Mouse (Mus musculus) MEL (cell line): ENCODE results near the gene Plekhm3. TPM values are rescaled to one million over a fixed set of nuclear protein-coding genes. Genes with fewer than 3 reads are reported as not detected.

Experiments used
- DNase-seq: peaks from one replicate; pipeline ENCODE4 v3.0.0; 2011; ENCODE audit warnings: low read depth, low spot score
- H3K27ac ChIP-seq: 2 replicates; pipeline ENCODE4 v1.5.1; 2012; ENCODE audit warnings: low read depth, mild to moderate bottlenecking, control low read depth, low read length, moderate library complexity; ENCODE audit not compliant: control insufficient read depth
- H3K27me3 ChIP-seq, 2 experiments: fragments of 150-350 bp in 1 of 2; sonication (generic) in 1 of 2; 2 replicates each; pipeline ENCODE4 v1.6.1; 2012; ENCODE audit warnings: low read length in 2 of 2, mild to moderate bottlenecking in 2 of 2, improper control_type of control experiment in 1 of 2, moderate library complexity in 1 of 2; ENCODE audit not compliant: insufficient read depth in 2 of 2, control insufficient read depth in 1 of 2
- H3K36me3 ChIP-seq, 2 experiments: 2 replicates each; pipeline ENCODE4 v1.6.1; 2012 to 2014; ENCODE audit warnings: low read length in 2 of 2, improper control_type of control experiment in 1 of 2, inconsistent platforms in 1 of 2, mild to moderate bottlenecking in 1 of 2; ENCODE audit not compliant: insufficient read depth in 2 of 2, control insufficient read depth in 1 of 2
- H3K4me1 ChIP-seq, 2 experiments: fragments of 150-350 bp in 1 of 2; sonication (generic) in 1 of 2; 2 replicates each; pipeline ENCODE4 v1.6.1; 2012; ENCODE audit warnings: low read length in 2 of 2, improper control_type of control experiment in 1 of 2, mild to moderate bottlenecking in 1 of 2; ENCODE audit not compliant: insufficient read depth in 2 of 2, control insufficient read depth in 1 of 2
- H3K4me3 ChIP-seq, 2 experiments: fragments of 150-350 bp in 1 of 2; sonication (generic) in 1 of 2; 2 replicates each; pipeline ENCODE4 v1.5.1; 2012; ENCODE audit warnings: low read depth in 2 of 2, low read length in 2 of 2, mild to moderate bottlenecking in 2 of 2, moderate library complexity in 2 of 2, control low read depth in 1 of 2, improper control_type of control experiment in 1 of 2; ENCODE audit not compliant: control insufficient read depth in 1 of 2, insufficient read depth in 1 of 2
- H3K79me2 ChIP-seq: 2 replicates; pipeline ENCODE4 v1.6.1; 2012; ENCODE audit warnings: mild to moderate bottlenecking, low read length, moderate library complexity; ENCODE audit not compliant: control insufficient read depth, poor library complexity, insufficient read depth
- H3K9ac ChIP-seq: 2 replicates; pipeline ENCODE4 v1.6.1; 2012; ENCODE audit warnings: low read depth, mild to moderate bottlenecking, control low read depth, low read length, moderate library complexity; ENCODE audit not compliant: control insufficient read depth, poor library complexity, severe bottlenecking
- H3K9me3 ChIP-seq: fragments of 150-350 bp; sonication (generic); replicated peaks from 2 replicates; pipeline ENCODE4 v1.6.1; 2012; ENCODE audit warnings: mild to moderate bottlenecking, low read length, improper control_type of control experiment, moderate library complexity; ENCODE audit not compliant: insufficient read depth
- BHLHE40 ChIP-seq: IDR thresholded peaks from 2 replicates; pipeline ENCODE4 v1.6.1; 2012; ENCODE audit warnings: low read depth, mild to moderate bottlenecking, inconsistent platforms, low read length, improper control_type of control experiment, borderline replicate concordance
- CHD1 ChIP-seq: IDR thresholded peaks from 2 replicates; pipeline ENCODE4 v1.6.1; 2012; ENCODE audit warnings: low read depth, mild to moderate bottlenecking, inconsistent platforms, low read length, improper control_type of control experiment
- CHD2 ChIP-seq: IDR thresholded peaks from 2 replicates; pipeline ENCODE4 v1.6.1; 2011; ENCODE audit warnings: low read length, improper control_type of control experiment
- CTCF ChIP-seq, 3 experiments: IDR thresholded peaks in 2 of 3; conservative IDR thresholded peaks in 1 of 3; 2 replicates each; pipeline ENCODE4 v1.5.1; 2011 to 2012; ENCODE audit warnings: low read length in 3 of 3, low read depth in 2 of 3, mild to moderate bottlenecking in 2 of 3, improper control_type of control experiment in 1 of 3, inconsistent platforms in 1 of 3, mixed read lengths in 1 of 3, moderate library complexity in 1 of 3; ENCODE audit not compliant: control insufficient read depth in 1 of 3, insufficient read depth in 1 of 3, poor library complexity in 1 of 3, severe bottlenecking in 1 of 3
- ELF1 ChIP-seq: IDR thresholded peaks from 2 replicates; pipeline ENCODE4 v1.6.1; 2014; ENCODE audit warnings: low read depth, mild to moderate bottlenecking, inconsistent platforms, low read length, improper control_type of control experiment, moderate library complexity
- EP300 ChIP-seq, 2 experiments: IDR thresholded peaks; 2 replicates each; pipeline ENCODE4 v1.6.1; 2011; ENCODE audit warnings: improper control_type of control experiment in 2 of 2, low read length in 2 of 2, low read depth in 1 of 2, mild to moderate bottlenecking in 1 of 2
- HCFC1 ChIP-seq: IDR thresholded peaks from 2 replicates; pipeline ENCODE4 v1.6.1; 2012; ENCODE audit warnings: low read depth, mild to moderate bottlenecking, inconsistent platforms, low read length, improper control_type of control experiment, moderate library complexity
- JUND ChIP-seq: IDR thresholded peaks from 2 replicates; pipeline ENCODE4 v1.6.1; 2011; ENCODE audit warnings: low read depth, mild to moderate bottlenecking, improper control_type of control experiment, low read length
- KAT2A ChIP-seq: conservative IDR thresholded peaks from 2 replicates; pipeline ENCODE4 v1.6.1; 2012; ENCODE audit warnings: low read depth, low read length, improper control_type of control experiment, inconsistent platforms
- MAFK ChIP-seq: IDR thresholded peaks from 2 replicates; pipeline ENCODE4 v1.6.1; 2011; ENCODE audit warnings: low read depth, mild to moderate bottlenecking, low read length, improper control_type of control experiment, borderline replicate concordance
- MAX ChIP-seq: IDR thresholded peaks from 2 replicates; pipeline ENCODE4 v1.6.1; 2011; ENCODE audit warnings: low read length, improper control_type of control experiment
- MYB ChIP-seq: IDR thresholded peaks from 2 replicates; pipeline ENCODE4 v1.6.1; 2011; ENCODE audit warnings: mild to moderate bottlenecking, low read depth, low read length, improper control_type of control experiment
- MYC ChIP-seq: IDR thresholded peaks from 2 replicates; pipeline ENCODE4 v1.6.1; 2011; ENCODE audit warnings: low read depth, mild to moderate bottlenecking, low read length, improper control_type of control experiment, moderate library complexity
- NELFE ChIP-seq: IDR thresholded peaks from 2 replicates; pipeline ENCODE4 v1.6.1; 2011; ENCODE audit warnings: low read depth, low read length, improper control_type of control experiment
- POLR2A ChIP-seq, 2 experiments: IDR thresholded peaks; 2 replicates each; pipeline ENCODE4 v1.6.1; 2011 to 2012; ENCODE audit warnings: low read length in 2 of 2, mild to moderate bottlenecking in 2 of 2, control low read depth in 1 of 2, improper control_type of control experiment in 1 of 2, low read depth in 1 of 2, moderate library complexity in 1 of 2; ENCODE audit not compliant: control insufficient read depth in 1 of 2, insufficient read depth in 1 of 2, poor library complexity in 1 of 2
- POLR2AphosphoS2 ChIP-seq: IDR thresholded peaks from 2 replicates; pipeline ENCODE4 v1.6.1; 2011; ENCODE audit warnings: low read length, improper control_type of control experiment
- RAD21 ChIP-seq: IDR thresholded peaks from 2 replicates; pipeline ENCODE4 v1.6.1; 2011; ENCODE audit warnings: mild to moderate bottlenecking, low read depth, low read length, improper control_type of control experiment
- RCOR1 ChIP-seq: IDR thresholded peaks from 2 replicates; pipeline ENCODE4 v1.6.1; 2012; ENCODE audit warnings: low read depth, mild to moderate bottlenecking, inconsistent platforms, low read length, improper control_type of control experiment
- SIN3A ChIP-seq: IDR thresholded peaks from 2 replicates; pipeline ENCODE4 v1.6.1; 2012; ENCODE audit warnings: low read length, improper control_type of control experiment, inconsistent platforms
- SMC3 ChIP-seq: IDR thresholded peaks from 2 replicates; pipeline ENCODE4 v1.6.1; 2011; ENCODE audit warnings: low read depth, low read length, improper control_type of control experiment
- TCF12 ChIP-seq: IDR thresholded peaks from 2 replicates; pipeline ENCODE4 v1.6.1; 2014; ENCODE audit warnings: low read depth, mild to moderate bottlenecking, inconsistent platforms, low read length, improper control_type of control experiment, moderate library complexity
- UBTF ChIP-seq: IDR thresholded peaks from 2 replicates; pipeline ENCODE4 v1.6.1; 2012; ENCODE audit warnings: low read depth, mild to moderate bottlenecking, inconsistent platforms, low read length, improper control_type of control experiment, moderate library complexity, borderline replicate concordance; ENCODE audit not compliant: insufficient read depth
- USF1 ChIP-seq: IDR thresholded peaks from 2 replicates; pipeline ENCODE4 v1.6.1; 2014; ENCODE audit warnings: low read depth, mild to moderate bottlenecking, inconsistent platforms, low read length, improper control_type of control experiment, moderate library complexity
- USF2 ChIP-seq, 2 experiments: IDR thresholded peaks; 2 replicates each; pipeline ENCODE4 v1.6.1; 2011 to 2012; ENCODE audit warnings: improper control_type of control experiment in 2 of 2, low read length in 2 of 2, borderline replicate concordance in 1 of 2, inconsistent platforms in 1 of 2, low read depth in 1 of 2, mild to moderate bottlenecking in 1 of 2; ENCODE audit not compliant: insufficient read depth in 1 of 2
- ZC3H11A ChIP-seq: IDR thresholded peaks from 2 replicates; pipeline ENCODE4 v1.6.1; 2012; ENCODE audit warnings: low read depth, mild to moderate bottlenecking, inconsistent platforms, low read length, improper control_type of control experiment
- ZKSCAN1 ChIP-seq: IDR thresholded peaks from 2 replicates; pipeline ENCODE4 v1.6.1; 2012; ENCODE audit warnings: low read depth, mild to moderate bottlenecking, inconsistent platforms, low read length, improper control_type of control experiment, moderate library complexity
- ZMIZ1 ChIP-seq: IDR thresholded peaks from 2 replicates; pipeline ENCODE4 v1.6.1; 2012; ENCODE audit warnings: low read depth, mild to moderate bottlenecking, inconsistent platforms, low read length, improper control_type of control experiment, moderate library complexity
- polyA plus RNA-seq, 2 experiments: library from polyadenylated mRNA; stranded (reverse) in 1 of 2; unstranded in 1 of 2; fragments of >175 nt in 1 of 2; fragments of >200 nt in 1 of 2; gene quantifications; 2 replicates each; pipeline versions ENCODE4 v1.2.1 to v1.2.4; 2012; ENCODE audit warnings: low replicate concordance in 2 of 2, low read depth in 1 of 2; ENCODE audit not compliant: insufficient read length in 2 of 2, insufficient read depth in 1 of 2, missing spikeins in 1 of 2
- total RNA-seq: library from RNA; depleted of rRNA; stranded (reverse); fragments of 300-350 nt; gene quantifications from 2 replicates; pipeline ENCODE4 v1.2.3, GENCODE M21; 2012

Plekhm3 gene
- total and polyA plus RNA-seq, 3 experiments = 1.8 to 2.0 TPM; not detected in 1

GRCm38 (mm10) chr1:64795284-64796040 lies 161.2 kb downstream of the Plekhm3 start:
- Histone ChIP-seq H3K27me3 (no peaks in the 10 kb centered on the region), H3K79me2 (no peaks in the 10 kb centered on the region), H3K4me1 (peaks cover 0 to 17% of the 10 kb centered on the region in 2 experiments; a peak in 3 of 4 replicates), H3K27ac (no peak overlapping the region), H3K36me3 (peaks cover 0 to 12% of the 10 kb centered on the region in 2 experiments; a peak in 2 of 4 replicates), H3K4me3 (no peak overlapping the region), H3K9me3 (no peaks in the 10 kb centered on the region), H3K9ac (no peak overlapping the region)
- TF ChIP-seq ZMIZ1 (no peak), USF1 (no peak), POLR2AphosphoS2 (no peak), CTCF (IDR thresholded peaks at IDR 0.05 in 2 of 3, conservative IDR thresholded peaks at IDR 0.05 in 1 of 3; ENCODE audit: control insufficient read depth in 1 of 3, insufficient read depth in 1 of 3, low read depth in 2 of 3, low read length in 3 of 3, poor library complexity in 1 of 3, severe bottlenecking in 1 of 3) (no peak), BHLHE40 (no peak), ZKSCAN1 (no peak), EP300 (IDR thresholded peaks at IDR 0.05; ENCODE audit: low read depth in 1 of 2, low read length in 2 of 2) (no peak), SMC3 (no peak), MAX (no peak), POLR2A (IDR thresholded peaks at IDR 0.05; ENCODE audit: control insufficient read depth in 1 of 2, insufficient read depth in 1 of 2, low read depth in 1 of 2, low read length in 2 of 2, poor library complexity in 1 of 2) (no peak), RAD21 (no peak), USF2 (IDR thresholded peaks at IDR 0.05; ENCODE audit: borderline replicate concordance in 1 of 2, insufficient read depth in 1 of 2, low read depth in 1 of 2, low read length in 2 of 2) (no peak), ELF1 (no peak), MAFK (no peak), CHD2 (no peak), TCF12 (no peak), CHD1 (no peak), NELFE (no peak), RCOR1 (no peak)
- DNase-seq = no peak

- TF ChIP-seq MYB = no peak
- TF ChIP-seq NELFE = no peak
- no peak for TF ChIP-seq TCF12
- no peak for TF ChIP-seq USF2 (IDR thresholded peaks at IDR 0.05; ENCODE audit: borderline replicate concordance in 1 of 2, insufficient read depth in 1 of 2, low read depth in 1 of 2, low read length in 2 of 2)
- no peak for TF ChIP-seq KAT2A
- no peak for TF ChIP-seq RCOR1
- TF ChIP-seq SIN3A = no peak
- TF ChIP-seq MAFK = no peak
- no peak for TF ChIP-seq CHD1
- no peak for TF ChIP-seq UBTF
- no peak for TF ChIP-seq POLR2A (IDR thresholded peaks at IDR 0.05; ENCODE audit: control insufficient read depth in 1 of 2, insufficient read depth in 1 of 2, low read depth in 1 of 2, low read length in 2 of 2, poor library complexity in 1 of 2)
- TF ChIP-seq MAX = no peak
- no peak for TF ChIP-seq RAD21
- TF ChIP-seq JUND = no peak
- no peak for TF ChIP-seq MYC
- no peak for TF ChIP-seq ZC3H11A
- no peak for TF ChIP-seq ZKSCAN1
- no peak for TF ChIP-seq POLR2AphosphoS2
- no peak for TF ChIP-seq HCFC1
- TF ChIP-seq ZMIZ1 = no peak
- Histone ChIP-seq H3K27me3 (no peaks in the 10 kb centered on the region), H3K4me3 (no peak overlapping the region), H3K79me2 (no peaks in the 10 kb centered on the region), H3K9ac (no peak overlapping the region), H3K27ac (no peak overlapping the region), H3K9me3 (no peaks in the 10 kb centered on the region), H3K36me3 (peaks cover 0 to 12% of the 10 kb centered on the region in 2 experiments; a peak in 2 of 4 replicates), H3K4me1 (peaks cover 0 to 17% of the 10 kb centered on the region in 2 experiments; a peak in 3 of 4 replicates)
- no peak for DNase-seq
Measured at GRCm38 (mm10) chr1:64794096-64794495, 162.5 kb downstream of the Plekhm3 start.
